Mouse (Mus musculus) forebrain, embryonic 16.5 days (tissue): ENCODE measurements around the gene Lrrc29. TPM values are rescaled to one million over a fixed set of nuclear protein-coding genes. Genes with fewer than 3 reads are reported as not detected.

Source experiments
- ATAC-seq: fragments of 200-750 bp; cut with Nextera tagmentation; 2 replicates; pipeline ENCODE4 v1.8.0; 2017; ENCODE audit warnings: mild to moderate bottlenecking, moderate library complexity
- H3K27ac ChIP-seq: fragments of 300-500 bp; sonication (generic); 2 replicates; pipeline ENCODE4 v1.5.1; 2014; ENCODE audit warnings: low read length, control low read depth
- H3K27me3 ChIP-seq: fragments of 300-500 bp; sonication (generic); replicated peaks from 2 replicates; pipeline ENCODE4 v1.6.1; 2014; ENCODE audit warnings: low read length; ENCODE audit not compliant: control insufficient read depth, insufficient read depth
- H3K36me3 ChIP-seq: fragments of 300-500 bp; sonication (generic); 2 replicates; pipeline ENCODE4 v1.6.1; 2014; ENCODE audit not compliant: control insufficient read depth, insufficient read depth
- H3K4me1 ChIP-seq: fragments of 300-500 bp; sonication (generic); replicated peaks from 2 replicates; pipeline ENCODE4 v1.6.1; 2014; ENCODE audit warnings: low read length; ENCODE audit not compliant: control insufficient read depth, insufficient read depth
- H3K4me2 ChIP-seq: fragments of 300-500 bp; sonication (generic); 2 replicates; pipeline ENCODE4 v1.6.1; 2014; ENCODE audit warnings: mild to moderate bottlenecking, low read length, control low read depth
- H3K4me3 ChIP-seq: fragments of 300-500 bp; sonication (generic); replicated peaks from 2 replicates; pipeline ENCODE4 v1.5.1; 2014; ENCODE audit warnings: mild to moderate bottlenecking, low read length, control low read depth
- H3K9ac ChIP-seq: fragments of 300-500 bp; sonication (generic); replicated peaks from 2 replicates; pipeline ENCODE4 v1.6.1; 2014; ENCODE audit warnings: low read depth, low read length, control low read depth
- H3K9me3 ChIP-seq: fragments of 300-500 bp; sonication (generic); 2 replicates; pipeline ENCODE4 v1.6.1; 2016; ENCODE audit warnings: low read length; ENCODE audit not compliant: control insufficient read depth
- WGBS: fragments of 180-500 bp; shearing (Covaris S2); extraction: QIAGEN DNeasy Blood & Tissue Kit; methylation state at CpG from one replicate; pipeline ENCODE4 v1.1.7; 2014; 5-methylcytosine and 5-hydroxymethylcytosine counted together
- microRNA counts: library from miRNA; unstranded; fragments of <30 nt; microRNA quantifications from one replicate; lab custom pipeline; 2016
- microRNA-seq: library from miRNA; unstranded; fragments of <30 nt; microRNA quantifications from one replicate; pipeline ENCODE4, GENCODE M21; 2017
- polyA plus RNA-seq: library from polyadenylated mRNA; unstranded; fragments of >200 nt; fragmentation: Nextera tagmentation; extraction: Ambion mirVana; gene quantifications from 2 replicates; pipeline ENCODE4 v1.2.1, GENCODE M21; 2015

Gene Lrrc29
- polyA plus RNA-seq, 1 experiment from 2014 or later = 0.99 TPM

GRCm38 (mm10) chr8:105266775-105267174 is 59.3 kb downstream of the Lrrc29 start:
- Histone ChIP-seq H3K36me3 (no peaks in the 10 kb centered on the region), H3K4me2 (no peak overlapping the region), H3K27ac (no peak overlapping the region), H3K9me3 (peaks cover 3% of the 10 kb centered on the region; the same call in 1 of the 2 replicates), H3K4me1 (peaks cover 35% of the 10 kb centered on the region), H3K4me3 (no peak overlapping the region), H3K27me3 (peaks cover 79% of the 10 kb centered on the region), H3K9ac (no peak overlapping the region)
- ATAC-seq = no peak
- 6% methylated on average over 13 of the region's 13 CpGs for WGBS

GRCm38 (mm10) chr8:105265128-105265527 is 61.0 kb downstream of the Lrrc29 start:
- Histone ChIP-seq H3K9me3 (peaks cover 5% of the 10 kb centered on the region), H3K36me3 (no peaks in the 10 kb centered on the region), H3K4me3 (peak overlapping the region; percentile 73), H3K4me2 (peak overlapping the region; percentile 89), H3K9ac (no peak overlapping the region; the same call in 1 of the 2 replicates), H3K27me3 (peaks cover 79% of the 10 kb centered on the region), H3K4me1 (peaks cover 29% of the 10 kb centered on the region), H3K27ac (no peak overlapping the region)
- WGBS = 16% methylated on average over 10 of the region's 10 CpGs
- ATAC-seq = no peak

- peak; percentile 34 for ATAC-seq
- Histone ChIP-seq H3K9me3 (peaks cover 5% of the 10 kb centered on the region), H3K27me3 (peaks cover 78% of the 10 kb centered on the region), H3K36me3 (no peaks in the 10 kb centered on the region), H3K9ac (peak within 1 kb of the TSS; percentile 73), H3K4me3 (peak within 1 kb of the TSS; percentile 73), H3K27ac (no peak within 1 kb of the TSS), H3K4me2 (peak within 1 kb of the TSS; percentile 89), H3K4me1 (peaks cover 29% of the 10 kb centered on the region)
- WGBS = under 1% methylated on average over 48 of the region's 54 CpGs
These were observed 61.8 kb downstream of the Lrrc29 start, which contains the start of the genes Tradd and Fbxl8 for GRCm38 (mm10) chr8:105264024-105264982. Gene Tradd (minus strand): TSS chr8:105264609. Gene Fbxl8 (plus strand): TSS chr8:105264648.

- no peaks in the 10 kb centered on the region for H3K36me3 ChIP-seq
- H3K4me3 ChIP-seq = no peak overlapping the region; the same call in 1 of the 2 replicates
- no peak for ATAC-seq
- H3K9ac ChIP-seq = no peak overlapping the region
- 38% methylated on average over 16 of the region's 16 CpGs for WGBS
- H3K27me3 ChIP-seq = peaks cover 78% of the 10 kb centered on the region
- H3K9me3 ChIP-seq = peaks cover 5% of the 10 kb centered on the region
- H3K4me1 ChIP-seq = peaks cover 29% of the 10 kb centered on the region
- no peak overlapping the region for H3K4me2 ChIP-seq
- no peak overlapping the region for H3K27ac ChIP-seq
These were observed 62.7 kb downstream of the Lrrc29 start for GRCm38 (mm10) chr8:105263244-105263912.

MicroRNA genes within 50 kb of the gene (microRNA counts, 519-probe panel; counts per million panel counts)
- microRNA mmu-miR-328 (lab: Ali Mortazavi, UCI) = 2,419 counts per million, percentile 57 among the panel's probes with 10 or more counts

Small RNA genes lying within 50 kb of the gene (microRNA-seq; reads per million reads assigned to microRNA genes)
- gene Gm27320 = not detected
- gene Mir328 = 363 reads per million, percentile 70 among the genes with 10 or more reads in this experiment

Other genes with a start within 250 kb of the Lrrc29 start
- not detected in 2 replicates for gene Ces3b, start 242.5 kb downstream of the Lrrc29 start, polyA plus RNA-seq
- gene Ces4a, start 194.5 kb downstream of the Lrrc29 start, polyA plus RNA-seq = 0.11 and 0.29 TPM in 2 replicates
- 34.2 and 40.1 TPM in 2 replicates for gene Cbfb, start 155.6 kb downstream of the Lrrc29 start, polyA plus RNA-seq
- 34.3 and 35.7 TPM in 2 replicates for gene D230025D16Rik, start 101.1 kb downstream of the Lrrc29 start, polyA plus RNA-seq
- gene B3gnt9, start 71.1 kb downstream of the Lrrc29 start, polyA plus RNA-seq = 3.8 and 4.3 TPM in 2 replicates
- 23.4 and 27.3 TPM in 2 replicates for gene Tradd, start 61.7 kb downstream of the Lrrc29 start, polyA plus RNA-seq
- gene Fbxl8, start 61.6 kb downstream of the Lrrc29 start, polyA plus RNA-seq = 0.83 and 0.96 TPM in 2 replicates
- 0.25 TPM in 1 of 2 replicates, not detected in the other for gene Hsf4, start 56.5 kb downstream of the Lrrc29 start, polyA plus RNA-seq
- 1.5 and 2.8 TPM in 2 replicates for gene Nol3, start 50.1 kb downstream of the Lrrc29 start, polyA plus RNA-seq
- gene 4931428F04Rik, start 36.4 kb downstream of the Lrrc29 start, polyA plus RNA-seq = 110 and 125 TPM in 2 replicates
- 12.5 and 12.9 TPM in 2 replicates for gene Exoc3l, start 30.2 kb downstream of the Lrrc29 start, polyA plus RNA-seq
- gene E2f4, start 28.6 kb downstream of the Lrrc29 start, polyA plus RNA-seq = 44.9 and 46.8 TPM in 2 replicates
- gene Elmo3, start 20.7 kb downstream of the Lrrc29 start, polyA plus RNA-seq = 0.76 and 1.3 TPM in 2 replicates
- 111 and 126 TPM in 2 replicates for gene Tmem208, start 76 bp upstream of the Lrrc29 start, polyA plus RNA-seq
- 0.43 and 1.2 TPM in 2 replicates for gene Fhod1, start 21.7 kb upstream of the Lrrc29 start, polyA plus RNA-seq
- gene Slc9a5, start 22.6 kb upstream of the Lrrc29 start, polyA plus RNA-seq = 6.3 and 10.3 TPM in 2 replicates
- gene Plekhg4, start 47.0 kb upstream of the Lrrc29 start, polyA plus RNA-seq = 1.3 and 1.9 TPM in 2 replicates
- gene Kctd19, start 87.2 kb upstream of the Lrrc29 start, polyA plus RNA-seq = not detected in 2 replicates
- gene Lrrc36, start 87.3 kb upstream of the Lrrc29 start, polyA plus RNA-seq = 0.37 and 0.80 TPM in 2 replicates
- gene Tppp3, start 145.2 kb upstream of the Lrrc29 start, polyA plus RNA-seq = 28.9 and 56.5 TPM in 2 replicates
- 26.3 and 33.3 TPM in 2 replicates for gene Zdhhc1, start 170.6 kb upstream of the Lrrc29 start, polyA plus RNA-seq
- 0.35 and 0.48 TPM in 2 replicates for gene Hsd11b2, start 192.5 kb upstream of the Lrrc29 start, polyA plus RNA-seq
- gene Atp6v0d1, start 239.8 kb upstream of the Lrrc29 start, polyA plus RNA-seq = 193 and 203 TPM in 2 replicates